Mouse (Mus musculus) testis, adult 2 months (tissue): ENCODE measurements around the gene Gpr137. TPM values are rescaled to one million over a fixed set of nuclear protein-coding genes. Genes with fewer than 3 reads are reported as not detected.
"Not testable (repeated sequence)": the region's sequence is repeated elsewhere in the genome, so short reads cannot be mapped to it uniquely, and the experiment has no call there.

ENCODE experiments used
- H3K27ac ChIP-seq: fragments of 200-500 bp; 2 replicates; pipeline ENCODE4 v1.5.1; 2012; ENCODE audit warnings: low read depth, low read length; ENCODE audit not compliant: control insufficient read depth, insufficient read depth
- H3K27me3 ChIP-seq: fragments of 200-500 bp; 2 replicates; pipeline ENCODE4 v1.6.1; 2012; ENCODE audit warnings: mild to moderate bottlenecking, low read length, moderate library complexity; ENCODE audit not compliant: control insufficient read depth, insufficient read depth
- H3K36me3 ChIP-seq: fragments of 200-500 bp; 2 replicates; pipeline ENCODE4 v1.6.1; 2012; ENCODE audit warnings: mild to moderate bottlenecking, low read length; ENCODE audit not compliant: control insufficient read depth, insufficient read depth
- H3K4me1 ChIP-seq: fragments of 200-500 bp; 2 replicates; pipeline ENCODE4 v1.6.1; 2012; ENCODE audit warnings: low read length; ENCODE audit not compliant: control insufficient read depth, insufficient read depth
- H3K4me3 ChIP-seq: fragments of 200-500 bp; 2 replicates; pipeline ENCODE4 v1.5.1; 2012; ENCODE audit warnings: low read depth, mild to moderate bottlenecking, low read length, moderate library complexity, mixed read lengths; ENCODE audit not compliant: control insufficient read depth
- CTCF ChIP-seq: fragments of 200-500 bp; IDR thresholded peaks from 2 replicates; pipeline ENCODE4 v1.5.1; 2012; ENCODE audit warnings: low read depth, mild to moderate bottlenecking, inconsistent platforms, low read length, moderate library complexity; ENCODE audit not compliant: control insufficient read depth, insufficient read depth, insufficient replicate concordance
- POLR2A ChIP-seq: fragments of 200-500 bp; IDR thresholded peaks from 2 replicates; pipeline ENCODE4 v1.6.1; 2012; ENCODE audit warnings: low read depth, mild to moderate bottlenecking, inconsistent platforms, low read length, moderate library complexity; ENCODE audit not compliant: control insufficient read depth
- polyA plus RNA-seq: library from polyadenylated mRNA; depleted of rRNA; stranded (reverse); fragments of >200 nt; gene quantifications from 2 replicates; pipeline ENCODE4 v1.2.3, GENCODE M21; 2012; rRNA removed

The Gpr137 gene
- polyA plus RNA-seq, result 205 and 212 TPM in 2 replicates

DNA sequence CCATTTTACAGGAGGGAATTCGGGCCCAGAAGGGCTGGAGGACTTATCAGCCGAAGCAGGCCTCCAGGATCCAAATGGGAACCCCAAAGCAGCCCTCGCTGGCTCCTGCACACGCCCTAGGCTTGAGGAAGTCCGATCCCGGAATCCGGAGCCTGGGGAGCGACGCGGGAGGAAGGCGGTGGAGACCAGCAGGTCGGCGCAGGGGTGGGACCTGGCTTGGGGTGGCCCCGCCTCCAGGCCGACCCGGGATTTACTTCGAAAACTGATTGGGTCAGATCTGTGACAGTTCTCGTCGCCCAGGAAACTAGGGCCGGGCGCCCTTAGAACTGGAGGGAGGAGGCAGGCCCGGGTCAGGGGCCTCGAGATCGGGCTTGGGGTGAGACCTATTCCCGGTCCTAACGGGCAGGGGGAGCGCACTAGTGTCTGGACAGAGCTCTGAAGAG, at the start of gene Gpr137:
Gpr137 (minus strand) TSS at position 232 of the 443 bp plus-strand sequence.
- peaks cover 18% of the 10 kb centered on the region for H3K4me1 ChIP-seq
- H3K4me3 ChIP-seq, result peak within 1 kb of the TSS; percentile 94
- TF ChIP-seq POLR2A, result peak; percentile 70; the same call in 1 of the 2 replicates
- TF ChIP-seq CTCF, result no peak
- H3K36me3 ChIP-seq, result no peaks in the 10 kb centered on the region
- no peaks in the 10 kb centered on the region for H3K27me3 ChIP-seq
- H3K27ac ChIP-seq, result peak within 1 kb of the TSS; percentile 93

DNA sequence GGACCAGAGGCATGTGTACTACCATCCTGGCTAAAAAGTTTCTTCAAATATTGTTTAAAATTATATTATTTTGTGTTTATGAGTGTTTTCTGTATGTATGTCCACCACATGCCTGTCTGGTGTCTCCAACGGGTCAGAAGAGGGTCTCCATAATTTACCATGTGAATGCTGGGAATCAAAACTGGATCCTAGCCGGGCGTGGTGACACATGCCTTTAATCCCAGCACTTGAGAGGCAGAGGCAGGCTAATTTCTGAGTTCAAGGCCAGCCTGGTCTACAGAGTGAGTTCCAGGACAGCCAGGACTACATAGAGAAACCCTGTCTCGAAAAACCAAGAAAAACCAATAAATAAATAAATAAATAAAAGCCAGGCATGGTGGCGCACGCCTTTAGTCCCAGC, 48.9 kb upstream of the Gpr137 start:
- H3K27ac ChIP-seq, H3K36me3 ChIP-seq, H3K27me3 ChIP-seq, H3K4me3 ChIP-seq: not testable (repeated sequence)
- H3K4me1 ChIP-seq, result peaks cover 34% of the 10 kb centered on the region

DNA sequence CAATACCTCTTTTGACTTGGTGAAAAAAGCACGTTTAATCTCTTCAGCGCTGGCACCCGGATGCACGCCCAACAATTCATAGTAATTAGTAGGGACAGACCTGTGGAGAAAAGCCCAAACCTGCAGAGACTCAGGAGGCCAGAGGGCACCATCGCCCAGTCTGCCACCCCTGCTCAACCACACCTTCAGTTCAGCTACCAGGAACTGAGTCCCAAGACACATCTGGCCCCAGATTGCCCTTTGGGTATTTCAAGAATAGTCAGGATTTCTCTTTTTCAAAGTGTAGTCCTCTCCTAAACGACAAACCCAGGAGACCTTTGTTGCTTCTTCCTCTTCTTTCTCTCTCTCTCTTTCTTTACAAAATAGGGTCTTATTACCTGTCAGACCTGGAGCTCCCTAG, 48.4 kb upstream of the Gpr137 start:
- H3K4me3 ChIP-seq, result no peak overlapping the region
- no peak for TF ChIP-seq POLR2A
- TF ChIP-seq CTCF, result no peak
- peaks cover 31% of the 10 kb centered on the region for H3K4me1 ChIP-seq
- no peaks in the 10 kb centered on the region for H3K27me3 ChIP-seq
- peaks cover 1% of the 10 kb centered on the region; the same call in 1 of the 2 replicates for H3K36me3 ChIP-seq
- H3K27ac ChIP-seq, result no peak overlapping the region

DNA sequence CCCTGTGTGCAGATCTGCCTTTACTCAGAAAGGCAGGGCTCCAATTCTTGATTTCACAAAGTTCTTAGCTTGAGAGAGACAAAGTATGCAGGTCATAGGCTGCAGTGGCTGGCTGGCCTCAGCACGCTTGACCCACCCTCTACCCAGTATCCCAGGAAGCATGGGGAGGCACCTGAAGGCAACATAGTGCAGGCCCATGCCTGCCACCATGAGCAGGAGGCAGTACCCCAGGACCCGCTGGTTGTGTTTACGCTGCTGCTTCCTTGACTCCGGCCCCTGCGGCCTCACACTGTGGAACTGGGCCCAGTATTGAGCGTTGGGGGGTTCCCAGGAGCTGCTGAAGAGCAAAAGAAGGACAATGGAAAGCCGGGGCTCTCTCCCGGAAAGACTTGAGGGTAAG, 47.0 kb upstream of the Gpr137 start:
- TF ChIP-seq POLR2A, result no peak
- TF ChIP-seq CTCF, result no peak
- Histone ChIP-seq H3K4me1 (peaks cover 22% of the 10 kb centered on the region), H3K27ac (no peak overlapping the region), H3K36me3 (peaks cover 1% of the 10 kb centered on the region; the same call in 1 of the 2 replicates), H3K27me3 (no peaks in the 10 kb centered on the region), H3K4me3 (no peak overlapping the region)

DNA sequence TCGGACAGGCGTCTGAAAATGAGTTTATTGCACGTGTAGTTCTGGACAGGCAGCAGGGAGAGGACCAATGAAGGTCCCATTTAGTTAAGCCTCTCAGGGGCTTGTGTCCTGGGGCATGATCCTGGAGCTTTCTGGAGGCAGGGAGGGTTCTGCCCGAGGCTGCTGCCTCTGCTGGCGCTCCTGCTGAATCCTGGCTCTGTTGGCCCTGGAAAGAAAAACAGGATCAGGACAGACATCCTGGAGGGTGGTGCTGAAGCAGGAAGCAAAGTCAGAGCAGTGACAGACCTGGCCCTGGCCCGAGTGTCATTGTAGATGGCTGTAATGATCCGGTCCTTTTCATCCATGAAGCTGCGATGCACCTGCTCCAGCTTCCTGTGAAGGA, 45.6 kb upstream of the Gpr137 start:
- peaks cover 1% of the 10 kb centered on the region; the same call in 1 of the 2 replicates for H3K36me3 ChIP-seq
- H3K4me1 ChIP-seq, result peaks cover 22% of the 10 kb centered on the region
- peak overlapping the region; percentile 71 for H3K4me3 ChIP-seq
- H3K27me3 ChIP-seq, result no peaks in the 10 kb centered on the region
- H3K27ac ChIP-seq, result peak overlapping the region; percentile 57; the same call in 1 of the 2 replicates
- TF ChIP-seq CTCF (no peak), POLR2A (no peak)

DNA sequence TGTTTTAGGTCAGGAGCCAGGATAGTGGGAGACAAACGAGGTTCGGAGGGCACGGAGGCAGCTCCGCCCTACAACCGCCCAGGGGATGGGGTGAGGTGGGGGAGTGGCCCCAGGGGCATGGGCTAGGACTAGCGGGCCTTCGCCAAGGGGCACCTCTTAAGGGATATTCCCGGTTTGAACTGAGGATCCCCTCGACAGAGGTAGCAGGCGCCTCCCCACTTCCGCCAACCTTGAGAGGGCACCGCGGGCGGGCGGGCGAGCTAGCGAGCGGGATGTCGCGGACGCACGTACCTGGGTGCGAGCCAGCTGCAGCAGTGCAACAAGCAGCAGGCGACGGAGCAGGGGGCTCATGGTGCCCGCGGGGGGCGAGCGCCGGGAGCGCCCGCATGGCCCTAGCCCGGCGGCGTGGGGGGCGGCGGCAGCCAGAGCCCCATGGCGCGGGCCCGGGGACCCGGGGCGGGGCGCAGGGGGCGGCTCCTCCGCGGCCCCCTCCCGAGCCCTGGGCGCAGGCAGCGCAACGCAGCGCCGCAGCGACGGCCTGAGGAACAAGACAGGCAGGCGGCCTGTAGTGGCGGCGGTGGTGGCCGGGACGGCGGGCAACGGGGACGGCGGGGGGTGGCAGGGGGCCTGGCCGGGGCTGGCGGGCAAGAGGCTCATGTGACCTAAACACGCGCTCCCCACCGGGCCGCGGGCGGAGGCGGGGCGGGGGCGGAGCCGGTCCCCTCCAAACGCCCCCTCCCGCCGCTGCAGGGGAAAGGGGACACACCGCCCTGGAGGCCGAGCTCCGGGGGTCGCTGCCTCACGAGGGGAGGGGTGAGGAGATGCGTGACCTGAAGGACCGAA, 45.0 kb upstream of the Gpr137 start, which contains the start of gene Vegfb:
Vegfb (minus strand) TSS at position 591 of the 843 bp plus-strand sequence.
- H3K4me1 ChIP-seq, result peaks cover 19% of the 10 kb centered on the region
- peaks cover 1% of the 10 kb centered on the region; the same call in 1 of the 2 replicates for H3K36me3 ChIP-seq
- no peaks in the 10 kb centered on the region for H3K27me3 ChIP-seq
- TF ChIP-seq POLR2A (no peak), CTCF (no peak)
- H3K4me3 ChIP-seq, result peak within 1 kb of the TSS; percentile 83
- peak within 1 kb of the TSS; percentile 57; the same call in 1 of the 2 replicates for H3K27ac ChIP-seq

DNA sequence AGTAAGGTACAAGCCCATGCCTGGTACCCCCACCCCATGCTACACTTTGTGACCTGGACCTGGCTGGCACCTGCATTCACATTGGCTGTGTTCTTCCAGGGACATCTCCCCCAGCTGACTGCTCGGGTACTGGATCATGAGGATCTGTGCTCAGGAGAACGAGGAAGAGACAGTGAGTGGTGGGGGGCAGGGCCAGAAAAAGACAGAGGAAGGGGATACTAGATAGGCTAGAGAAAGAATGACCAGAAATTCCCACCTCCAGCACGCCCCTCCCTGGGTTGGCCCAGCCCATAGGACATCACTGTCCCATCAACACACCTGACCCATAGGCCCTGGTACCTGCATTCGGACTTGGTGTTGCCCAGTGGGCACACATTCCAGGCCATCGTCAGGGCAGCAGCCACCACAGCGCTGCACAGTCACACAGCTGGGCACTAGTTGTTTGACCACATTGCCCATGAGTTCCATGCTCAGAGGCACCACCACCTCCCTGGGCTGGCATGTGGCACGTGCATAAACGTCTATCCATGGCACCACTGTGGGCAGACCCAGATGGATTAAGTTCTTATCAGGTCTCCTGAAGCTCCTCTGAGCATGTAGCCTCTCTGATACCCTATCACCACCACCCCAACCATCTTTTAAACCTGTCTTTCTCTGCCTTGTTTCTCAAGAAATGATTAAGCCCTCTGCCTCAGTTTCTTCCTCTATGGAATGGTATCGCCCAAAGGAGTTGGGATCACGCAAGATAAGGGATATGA, 43.9 kb upstream of the Gpr137 start:
- Histone ChIP-seq H3K4me3 (no peak overlapping the region), H3K4me1 (peaks cover 13% of the 10 kb centered on the region), H3K27ac (no peak overlapping the region), H3K36me3 (peaks cover 1% of the 10 kb centered on the region; the same call in 1 of the 2 replicates), H3K27me3 (no peaks in the 10 kb centered on the region)
- TF ChIP-seq POLR2A, result no peak
- TF ChIP-seq CTCF, result no peak
